Mouse (Mus musculus): Measurements from ENCODE around the gene Cyp1a1. TPM values are rescaled to one million over a fixed set of nuclear protein-coding genes. Genes with fewer than 3 reads are reported as not detected.

Gene Cyp1a1
- polyA plus RNA-seq, 1 experiment from 2014 or later = not detected

- H3K4me1 ChIP-seq = no peaks in the 10 kb centered on the region
- H3K4me3 ChIP-seq = no peak overlapping the region
- 91% methylated on average over 1 of the region's 1 CpGs for WGBS
- peaks cover 90% of the 10 kb centered on the region for H3K36me3 ChIP-seq
- no peak overlapping the region for H3K9ac ChIP-seq
- no peaks in the 10 kb centered on the region for H3K9me3 ChIP-seq (replicated peaks)
- H3K27ac ChIP-seq = no peak overlapping the region
- no peak for ATAC-seq (ENCODE audit: low FRiP score)
- no peaks in the 10 kb centered on the region for H3K27me3 ChIP-seq
- H3K4me2 ChIP-seq (replicated peaks) = no peak overlapping the region
These were observed 61.1 kb downstream of the Cyp1a1 start for GRCm38 (mm10) chr9:57748831-57749230.

GRCm38 (mm10) chr9:57750901-57751300, 63.2 kb downstream of the Cyp1a1 start:
- Histone ChIP-seq H3K36me3 (peaks cover 97% of the 10 kb centered on the region), H3K4me3 (no peak overlapping the region)
- 90% methylated on average over 7 of the region's 7 CpGs for WGBS

More at GRCm38 (mm10) chr9:57750901-57751300, 63.2 kb downstream of the Cyp1a1 start:
- no peak overlapping the region for H3K9ac ChIP-seq
- no peak overlapping the region for H3K27ac ChIP-seq
- no peaks in the 10 kb centered on the region for H3K4me1 ChIP-seq
- no peaks in the 10 kb centered on the region for H3K9me3 ChIP-seq (replicated peaks)
- H3K27me3 ChIP-seq = no peaks in the 10 kb centered on the region
- ATAC-seq (ENCODE audit: low FRiP score) = no peak
- no peak overlapping the region for H3K4me2 ChIP-seq (replicated peaks)

Other genes with a start within 250 kb of the Cyp1a1 start
- gene Ppcdc, start 247.8 kb upstream of the Cyp1a1 start, polyA plus RNA-seq (2016; fragmentation: Nextera tagmentation; extraction: Ambion mirVana) = 20.0 and 24.6 TPM in 2 replicates
- gene Scamp5, start 219.9 kb upstream of the Cyp1a1 start, polyA plus RNA-seq (2016; fragmentation: Nextera tagmentation; extraction: Ambion mirVana) = 47.5 and 49.9 TPM in 2 replicates
- gene Rpp25, start 183.9 kb upstream of the Cyp1a1 start, polyA plus RNA-seq (2016; fragmentation: Nextera tagmentation; extraction: Ambion mirVana) = 7.3 and 7.6 TPM in 2 replicates
- gene Cox5a, start 166.7 kb upstream of the Cyp1a1 start, polyA plus RNA-seq (2016; fragmentation: Nextera tagmentation; extraction: Ambion mirVana) = 655 and 680 TPM in 2 replicates
- gene Fam219b, start 150.4 kb upstream of the Cyp1a1 start, polyA plus RNA-seq (2016; fragmentation: Nextera tagmentation; extraction: Ambion mirVana) = 20.0 and 21.0 TPM in 2 replicates
- gene Mpi, start 135.2 kb upstream of the Cyp1a1 start, polyA plus RNA-seq (2016; fragmentation: Nextera tagmentation; extraction: Ambion mirVana) = 59.2 and 61.4 TPM in 2 replicates
- 61.9 and 63.3 TPM in 2 replicates for gene Scamp2, start 127.0 kb upstream of the Cyp1a1 start, polyA plus RNA-seq (2016; fragmentation: Nextera tagmentation; extraction: Ambion mirVana)
- 20.0 and 20.1 TPM in 2 replicates for gene Ulk3, start 98.5 kb upstream of the Cyp1a1 start, polyA plus RNA-seq (2016; fragmentation: Nextera tagmentation; extraction: Ambion mirVana)
- 0.08 and 0.27 TPM in 2 replicates for gene Cplx3, start 81.6 kb upstream of the Cyp1a1 start, polyA plus RNA-seq (2016; fragmentation: Nextera tagmentation; extraction: Ambion mirVana)
- gene Lman1l, start 67.2 kb upstream of the Cyp1a1 start, polyA plus RNA-seq (2016; fragmentation: Nextera tagmentation; extraction: Ambion mirVana) = not detected in 2 replicates
- 38.3 and 41.6 TPM in 2 replicates for gene Csk, start 34.3 kb upstream of the Cyp1a1 start, polyA plus RNA-seq (2016; fragmentation: Nextera tagmentation; extraction: Ambion mirVana)
- not detected in 2 replicates for gene Cyp1a2, start 4.2 kb upstream of the Cyp1a1 start, polyA plus RNA-seq (2016; fragmentation: Nextera tagmentation; extraction: Ambion mirVana)
- 39.4 and 40.3 TPM in 2 replicates for gene Edc3, start 20.6 kb downstream of the Cyp1a1 start, polyA plus RNA-seq (2016; fragmentation: Nextera tagmentation; extraction: Ambion mirVana)
- gene Clk3, start 77.9 kb downstream of the Cyp1a1 start, polyA plus RNA-seq (2016; fragmentation: Nextera tagmentation; extraction: Ambion mirVana) = 81.8 and 82.5 TPM in 2 replicates
- gene Arid3b, start 148.9 kb downstream of the Cyp1a1 start, polyA plus RNA-seq (2016; fragmentation: Nextera tagmentation; extraction: Ambion mirVana) = 19.0 and 22.9 TPM in 2 replicates
- gene Ubl7, start 223.1 kb downstream of the Cyp1a1 start, polyA plus RNA-seq (2016; fragmentation: Nextera tagmentation; extraction: Ambion mirVana) = 143 and 144 TPM in 2 replicates